Mouse (Mus musculus) kidney, postnatal 4 days (tissue): ENCODE results near the gene Tas2r126.
"Not testable (repeated sequence)": the region's sequence is repeated elsewhere in the genome, so short reads cannot be mapped to it uniquely, and the experiment has no call there.

Experiments
- DNase-seq, 2 experiments: peaks; one replicate each; pipeline ENCODE4 v3.0.0; 2021; ENCODE audit warnings: mixed read lengths in 2 of 2

Tas2r126 gene

DNA sequence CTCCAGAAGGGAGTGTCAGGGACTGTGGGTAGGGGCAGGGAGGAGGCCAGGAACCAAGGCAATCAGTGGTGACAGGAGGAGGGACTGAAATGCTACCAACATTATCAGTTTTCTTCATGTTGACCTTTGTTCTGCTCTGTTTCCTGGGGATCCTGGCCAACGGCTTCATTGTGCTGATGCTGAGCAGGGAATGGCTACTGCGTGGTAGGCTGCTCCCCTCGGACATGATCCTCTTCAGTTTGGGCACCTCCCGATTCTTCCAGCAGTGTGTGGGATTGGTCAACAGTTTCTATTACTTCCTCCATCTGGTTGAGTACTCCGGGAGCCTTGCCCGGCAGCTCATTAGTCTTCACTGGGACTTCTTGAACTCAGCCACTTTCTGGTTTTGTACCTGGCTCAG, at the start of gene Tas2r126:
Gene Tas2r126, plus strand, starts transcription at position 90 of the 400 bp plus-strand sequence.
- peak in 1 of 2 experiments; percentile 2 for DNase-seq

DNA sequence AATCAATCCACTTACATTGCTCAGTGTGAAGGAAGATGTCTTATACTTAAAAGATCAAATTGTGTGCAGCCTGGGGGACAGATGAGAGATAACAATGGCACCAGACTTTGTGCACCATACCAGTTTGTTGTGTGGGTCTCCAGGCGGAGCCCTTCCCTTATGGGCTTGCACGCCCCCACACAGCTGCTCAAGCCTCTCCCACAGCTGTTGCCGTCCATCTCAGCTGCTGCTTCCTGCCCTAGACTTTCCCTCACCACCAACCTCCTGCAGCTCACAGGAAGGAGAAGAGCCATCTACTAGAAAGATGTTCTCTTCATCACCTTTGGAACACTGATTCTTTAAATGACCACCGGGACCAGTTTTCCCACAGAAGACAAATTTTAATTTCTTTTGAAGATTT, 48.7 kb upstream of the Tas2r126 start:
- no peak for DNase-seq

DNA sequence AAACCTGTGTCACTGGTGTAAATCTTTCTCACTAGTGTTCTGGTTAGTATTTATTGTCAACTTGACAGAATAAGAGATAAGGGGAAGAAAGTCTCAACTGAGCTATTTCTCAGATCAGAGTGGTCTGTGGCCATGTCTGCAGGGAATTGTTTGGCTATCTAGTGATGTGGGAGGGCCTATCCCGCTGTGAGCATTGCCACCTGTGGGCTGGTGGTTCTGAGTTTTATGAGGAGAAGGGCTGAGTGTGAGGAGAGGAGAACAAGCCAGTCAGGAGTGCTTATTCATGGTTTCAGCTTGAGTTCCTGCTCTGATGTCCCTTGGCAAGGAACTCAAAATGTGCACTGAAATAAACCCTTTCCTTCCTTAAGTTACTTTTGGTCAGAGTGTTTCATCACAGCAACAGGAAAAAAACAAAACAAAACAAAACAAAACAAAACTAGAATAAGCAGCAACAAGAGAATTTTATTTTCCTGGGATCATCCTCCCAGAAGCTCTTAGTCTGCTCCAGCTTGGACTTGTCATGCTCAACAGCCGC, 42.5 kb upstream of the Tas2r126 start:
- DNase-seq: peak; percentile 43 to 44

DNA sequence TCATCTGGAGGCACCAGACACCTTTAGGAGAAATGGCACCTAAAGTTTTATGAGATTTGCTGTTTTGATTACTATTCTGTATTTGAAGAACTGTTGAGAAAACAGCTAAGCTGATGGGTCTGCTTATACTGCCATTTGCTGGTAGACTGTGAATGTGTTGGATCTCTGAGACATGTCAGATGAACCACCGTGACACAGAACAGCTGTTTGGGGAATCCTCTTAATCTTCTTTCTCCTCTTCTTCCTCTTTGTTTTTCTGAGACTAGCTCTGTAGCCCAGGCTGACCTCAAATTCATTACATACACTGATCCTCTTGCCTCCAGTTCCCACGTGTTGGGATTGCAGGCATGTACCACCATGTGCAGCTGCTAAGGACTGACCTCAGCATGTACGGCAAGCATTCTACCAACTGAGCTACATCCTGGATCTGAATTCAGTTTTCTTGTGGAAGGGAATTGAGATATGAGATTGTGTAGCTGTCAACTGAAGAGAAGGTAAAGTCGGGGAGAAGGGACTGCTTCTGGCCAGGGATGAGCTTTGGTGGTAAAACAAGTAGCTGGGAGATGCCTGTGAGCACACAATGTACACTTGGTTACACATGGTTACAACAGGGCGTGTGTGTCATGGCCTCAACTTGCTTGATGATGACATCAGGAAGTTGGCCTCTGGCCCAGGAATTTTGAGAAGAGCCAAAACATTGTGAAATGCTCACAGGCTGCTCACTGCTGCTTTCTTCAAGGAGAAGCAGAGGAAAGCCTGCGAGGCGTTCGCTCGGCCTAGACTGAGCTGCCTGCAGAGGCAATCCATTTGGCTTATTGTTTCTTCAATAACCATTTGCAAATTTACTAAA, 38.1 kb upstream of the Tas2r126 start:
- DNase-seq: peak; percentile 75 to 82

DNA sequence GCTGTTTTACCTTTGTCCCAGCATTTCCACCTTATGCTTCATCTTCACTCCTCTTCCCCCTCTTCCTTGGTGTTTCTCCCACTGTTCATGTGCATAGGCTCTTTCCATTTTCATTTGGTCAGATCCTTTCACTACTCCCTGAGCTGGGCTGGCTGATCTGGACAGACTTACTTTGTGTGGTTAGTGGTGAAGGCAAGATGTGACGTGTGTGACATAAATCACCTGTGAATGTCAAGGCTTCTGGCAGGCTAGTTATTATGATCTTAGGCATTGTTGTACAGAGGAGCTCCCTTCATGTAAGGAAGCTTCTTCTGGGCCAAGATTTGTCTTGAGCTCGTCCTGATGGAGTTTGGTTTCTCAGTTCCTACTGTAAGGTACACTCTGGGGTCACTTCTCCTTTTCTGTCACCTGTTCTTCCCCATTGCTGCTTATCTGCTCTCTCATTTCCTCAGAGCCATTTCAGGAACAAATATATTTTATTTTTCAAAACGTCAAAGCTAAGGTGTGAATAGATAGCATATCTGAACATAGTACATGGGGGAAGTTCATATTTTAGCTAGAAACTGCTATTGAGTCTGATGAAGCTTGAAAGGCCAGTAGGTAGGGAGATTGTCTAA, 37.2 kb upstream of the Tas2r126 start:
- DNase-seq: no peak

DNA sequence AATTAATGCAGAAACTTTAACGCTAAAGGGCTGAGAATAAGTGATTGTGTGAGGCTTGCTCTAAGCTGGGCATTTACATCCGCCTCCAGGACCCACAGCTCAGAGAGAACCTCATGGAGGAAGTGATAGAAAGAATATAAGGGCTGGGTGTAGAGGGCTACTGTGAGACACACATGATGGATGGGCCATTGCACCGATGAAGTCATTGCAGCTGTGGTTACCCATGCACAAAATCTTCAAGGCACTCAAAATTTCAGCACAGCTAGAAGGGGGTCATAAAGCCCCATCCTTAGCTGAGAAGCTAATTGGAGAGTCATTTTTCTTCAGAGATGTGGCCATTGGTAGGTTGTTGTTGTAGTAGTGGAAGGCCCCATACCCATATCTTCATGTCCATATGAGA, 36.0 kb upstream of the Tas2r126 start:
- no peak for DNase-seq

DNA sequence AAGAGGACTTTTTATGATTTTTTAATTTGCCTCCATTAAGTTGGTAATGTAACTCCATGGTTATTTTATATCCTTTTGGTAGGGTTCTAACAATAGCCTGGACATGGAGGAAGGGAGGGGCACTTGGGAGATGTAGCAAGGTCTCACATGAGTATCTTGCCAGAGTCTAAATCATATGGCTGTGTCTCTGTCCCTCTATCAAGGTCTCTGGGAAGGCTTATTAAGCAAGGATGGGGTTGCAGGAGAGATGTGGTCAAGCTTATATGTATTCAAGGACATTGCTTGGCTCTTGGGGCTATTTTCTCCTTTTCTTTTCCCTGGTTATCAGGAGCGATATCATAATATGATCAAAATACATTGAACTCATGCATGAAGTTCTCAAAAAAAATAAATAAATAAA, 35.3 kb upstream of the Tas2r126 start:
- no peak for DNase-seq

DNA sequence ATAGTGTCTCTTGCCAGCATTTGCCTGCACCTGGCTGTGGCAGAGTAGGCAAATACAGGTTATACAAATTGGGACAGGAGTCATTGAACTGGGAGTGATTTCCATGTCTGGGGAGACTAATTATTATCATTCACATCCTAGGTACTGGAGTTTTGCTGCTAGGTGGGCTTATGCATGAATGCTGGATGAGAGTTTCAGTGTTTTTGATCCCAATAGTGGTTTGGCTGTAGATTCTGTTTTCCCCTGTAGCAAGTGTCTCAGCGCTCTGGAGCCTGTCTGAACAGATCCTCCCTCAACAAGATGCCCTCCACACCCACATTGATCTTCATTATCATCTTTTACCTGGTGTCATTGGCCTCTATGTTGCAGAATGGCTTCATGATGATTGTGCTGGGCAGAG, 34.4 kb upstream of the Tas2r126 start, which contains the start of gene Tas2r143:
Gene Tas2r143, plus strand, starts transcription at position 301 of the 400 bp plus-strand sequence.
- no peak for DNase-seq

DNA sequence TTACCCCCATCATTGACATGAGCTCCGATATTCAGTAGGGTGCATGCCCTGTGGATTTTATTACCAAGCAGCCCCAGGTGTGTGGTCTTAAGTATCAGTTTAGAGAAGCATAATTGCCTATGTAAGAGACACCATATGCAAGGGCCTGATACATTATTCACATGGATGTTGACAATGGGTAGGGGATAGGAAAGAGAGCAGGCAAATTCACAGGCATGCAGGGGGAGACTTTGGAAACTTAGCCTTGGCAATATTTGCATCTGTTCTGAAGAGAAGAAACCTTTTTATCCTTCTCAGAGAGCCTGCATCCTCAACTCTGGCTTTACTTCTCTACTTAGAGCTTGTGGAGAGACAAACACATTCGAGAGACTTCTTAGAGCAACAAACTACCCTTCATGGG, 29.2 kb upstream of the Tas2r126 start, which contains the start of gene Tas2r135:
Gene Tas2r135, plus strand, starts transcription at position 301 of the 400 bp plus-strand sequence.
- no peak for DNase-seq

DNA sequence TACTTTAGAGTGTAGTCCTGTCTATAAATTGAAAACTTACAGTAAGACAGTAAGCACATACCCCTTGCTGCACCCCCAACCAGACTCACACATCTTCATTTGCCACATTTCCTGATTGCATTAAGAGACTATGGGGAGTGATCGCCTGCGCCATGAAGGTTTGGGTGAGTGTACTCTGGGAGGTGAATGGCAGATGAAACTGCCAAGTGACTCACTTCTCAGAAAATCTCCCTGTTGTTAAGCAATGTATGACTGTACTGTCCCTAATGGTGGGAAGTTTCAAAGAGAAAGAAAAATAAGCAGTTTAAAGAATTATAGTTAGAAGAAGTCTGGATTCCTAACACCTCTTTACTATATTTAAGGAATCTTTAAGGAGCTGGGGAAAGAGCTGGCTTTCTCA, 14.9 kb upstream of the Tas2r126 start:
- DNase-seq: no peak

DNA sequence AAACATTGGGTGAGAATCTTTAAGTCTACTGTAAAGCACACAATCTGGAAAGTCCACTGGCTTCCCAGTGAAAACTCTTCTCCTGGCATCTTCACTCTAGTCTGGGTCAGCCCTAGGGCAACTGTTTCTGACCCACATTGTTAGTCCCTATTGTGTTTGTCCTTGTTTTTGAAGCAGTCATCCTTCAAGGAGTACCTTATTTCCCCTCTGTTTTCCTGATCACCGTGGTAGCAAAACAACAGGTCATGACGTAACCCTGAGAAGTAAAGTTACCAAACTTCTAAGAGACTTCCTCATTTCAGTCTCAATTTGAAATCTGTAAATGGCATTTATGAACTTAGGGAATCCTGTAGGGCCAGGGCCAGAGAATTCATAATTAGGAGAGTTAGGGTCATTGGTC, 12.9 kb upstream of the Tas2r126 start:
- DNase-seq: no peak

DNA sequence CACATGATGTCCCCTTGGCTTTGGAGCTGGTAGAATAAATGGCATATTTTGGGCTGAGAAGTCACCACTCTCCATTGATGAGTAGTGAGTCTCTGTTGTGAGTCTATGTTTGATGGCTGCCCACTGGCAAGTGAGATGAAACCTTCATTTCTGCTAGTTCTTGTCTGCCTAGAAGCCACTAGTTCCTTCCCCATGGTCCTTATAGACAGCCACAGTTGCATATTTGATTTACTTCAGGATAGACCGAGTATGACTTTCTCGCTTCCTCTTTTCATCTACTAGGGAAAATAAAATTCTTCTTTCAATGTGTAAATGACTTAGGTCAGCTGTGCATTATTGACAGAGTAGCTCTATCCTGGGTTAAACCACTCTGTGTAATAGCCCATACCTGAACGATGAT, 9.9 kb upstream of the Tas2r126 start:
- no peak for DNase-seq

DNA sequence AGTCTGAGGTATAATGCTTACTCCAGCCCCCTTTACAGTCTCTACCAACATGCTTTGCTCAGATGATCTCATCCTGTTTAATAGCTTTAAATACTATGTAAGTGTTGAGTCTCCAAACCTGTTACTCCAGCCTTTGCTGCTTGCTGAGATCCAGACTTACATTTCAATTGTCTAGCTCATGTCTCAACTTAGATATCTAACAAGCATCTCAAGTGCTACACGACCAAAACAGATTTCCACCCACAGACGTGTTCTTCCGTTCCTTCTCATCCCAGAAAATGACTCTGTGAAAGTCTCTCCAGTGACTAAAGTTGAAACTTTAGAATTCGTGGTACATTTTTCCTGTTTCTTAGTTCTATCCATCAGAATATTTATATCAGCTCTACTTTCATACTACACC, 8.0 kb upstream of the Tas2r126 start:
- no peak for DNase-seq

DNA sequence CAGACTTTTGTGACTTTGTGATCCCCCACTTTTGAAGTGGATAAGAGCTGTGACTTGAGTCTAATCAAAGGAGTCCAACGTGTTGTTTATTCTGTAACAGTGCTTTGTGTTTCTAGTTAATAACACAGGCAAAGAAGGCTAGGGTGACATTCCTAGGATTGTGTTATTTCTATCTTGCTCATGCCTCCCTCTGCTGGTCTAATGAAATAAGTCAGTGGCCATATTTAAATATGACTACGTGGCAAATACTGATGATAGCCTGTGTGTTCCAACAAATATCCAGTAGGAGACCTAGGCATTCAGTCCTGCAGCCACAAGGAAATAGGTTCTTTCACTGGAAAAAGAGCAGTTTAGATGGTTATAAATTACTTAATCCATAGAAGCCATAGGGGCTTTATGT, 781 bp upstream of the Tas2r126 start:
- DNase-seq: no peak

DNA sequence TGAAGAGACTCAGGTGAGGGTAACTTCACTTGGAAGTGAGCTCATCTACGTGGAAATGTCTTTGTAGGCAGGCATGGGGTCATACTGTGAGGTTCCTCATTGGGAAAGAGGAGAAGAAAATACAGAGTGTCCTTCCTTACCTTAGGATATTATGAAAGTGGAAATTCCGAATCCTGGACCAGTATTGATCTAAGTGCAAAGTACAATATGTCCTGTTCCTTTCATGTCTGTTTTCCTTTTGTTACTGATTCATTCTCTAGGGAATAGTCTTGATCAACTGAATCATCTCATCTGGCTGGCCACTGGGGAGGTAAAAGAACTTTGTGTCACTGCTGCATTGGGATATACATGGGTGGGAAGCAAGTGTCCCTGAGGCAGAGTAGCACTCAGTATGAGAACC, 1.2 kb downstream of the Tas2r126 start:
- DNase-seq: no peak

DNA sequence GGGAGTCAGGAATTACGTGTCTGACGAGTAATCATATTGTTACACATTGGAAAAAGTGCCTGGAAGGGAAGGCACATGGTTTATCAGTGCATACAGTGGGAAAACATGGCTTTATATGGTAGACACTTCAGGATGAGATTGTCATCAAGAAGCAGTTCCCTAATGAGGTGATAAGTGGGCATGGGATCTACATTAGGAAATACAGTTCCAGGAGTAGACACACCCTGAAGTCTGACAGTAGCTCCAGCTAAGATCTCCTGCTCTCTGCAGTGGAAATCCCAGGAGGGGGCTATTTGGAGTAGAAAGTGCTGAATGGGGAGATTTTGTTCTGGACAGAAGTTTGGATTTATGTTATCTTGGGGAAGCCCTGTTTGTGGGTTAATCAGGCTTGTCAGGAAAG, 7.1 kb downstream of the Tas2r126 start:
- DNase-seq: no peak

DNA sequence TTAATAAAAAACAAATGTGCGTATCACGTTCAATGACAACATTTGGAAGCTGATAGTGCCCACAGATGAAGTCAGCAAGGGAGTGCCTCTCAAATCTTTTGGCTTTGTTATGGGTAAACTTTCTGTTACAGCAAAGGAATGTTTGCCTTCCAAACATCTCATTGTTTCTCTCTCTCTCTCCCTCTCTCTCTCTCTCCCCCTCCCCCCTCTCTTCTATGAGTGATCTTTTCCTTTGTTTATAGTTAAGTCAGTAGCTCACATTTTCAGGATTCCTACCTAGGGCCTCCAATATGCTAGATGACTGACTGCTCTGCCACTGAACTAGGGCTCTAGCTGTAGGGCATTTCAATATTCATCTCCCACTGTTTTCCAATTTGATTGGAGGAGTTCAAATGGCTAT, 10.2 kb downstream of the Tas2r126 start:
- no peak for DNase-seq

DNA sequence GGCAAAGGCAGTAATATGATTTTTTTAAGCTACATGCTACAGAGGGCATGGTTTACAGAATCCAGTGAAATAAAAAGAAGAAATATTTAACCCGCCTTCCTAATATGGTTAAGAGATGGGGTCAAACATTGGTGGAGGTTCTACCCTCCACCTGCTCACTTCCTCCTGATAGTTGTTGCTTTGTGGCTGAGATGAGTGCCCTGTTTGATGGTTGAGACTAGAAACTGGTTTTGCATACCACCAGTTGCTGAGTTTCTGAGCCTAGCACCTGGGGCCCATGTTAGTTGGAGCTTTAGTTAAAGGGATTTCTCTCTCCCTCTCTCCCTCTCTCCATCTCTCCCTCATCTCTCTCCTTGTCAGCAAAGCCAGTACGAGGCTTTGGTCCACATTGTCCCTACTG, 13.0 kb downstream of the Tas2r126 start:
- DNase-seq: no peak

DNA sequence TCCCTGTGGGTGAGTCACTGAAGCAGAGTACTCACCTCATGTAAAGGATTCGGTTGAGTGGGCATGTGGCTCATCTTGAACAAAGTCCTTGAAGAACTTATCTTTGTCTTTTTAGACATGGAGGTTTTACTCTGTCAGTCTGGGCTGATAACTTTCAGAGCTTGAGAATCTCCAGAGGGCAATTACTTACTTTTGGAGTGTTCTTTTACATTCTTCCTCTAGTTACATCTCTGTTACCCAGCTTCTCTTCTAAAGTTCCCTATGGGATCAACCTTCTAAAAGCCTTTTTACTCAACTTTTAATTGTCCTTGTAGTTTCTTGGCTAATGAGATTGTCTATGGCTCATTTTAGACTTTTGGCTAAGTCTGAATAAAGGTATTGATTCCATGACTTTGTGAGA, 30.8 kb downstream of the Tas2r126 start, which contains the start of gene Olfr458:
Gene Olfr458, minus strand, starts transcription at position 101 of the 400 bp plus-strand sequence.
- no peak for DNase-seq

DNA sequence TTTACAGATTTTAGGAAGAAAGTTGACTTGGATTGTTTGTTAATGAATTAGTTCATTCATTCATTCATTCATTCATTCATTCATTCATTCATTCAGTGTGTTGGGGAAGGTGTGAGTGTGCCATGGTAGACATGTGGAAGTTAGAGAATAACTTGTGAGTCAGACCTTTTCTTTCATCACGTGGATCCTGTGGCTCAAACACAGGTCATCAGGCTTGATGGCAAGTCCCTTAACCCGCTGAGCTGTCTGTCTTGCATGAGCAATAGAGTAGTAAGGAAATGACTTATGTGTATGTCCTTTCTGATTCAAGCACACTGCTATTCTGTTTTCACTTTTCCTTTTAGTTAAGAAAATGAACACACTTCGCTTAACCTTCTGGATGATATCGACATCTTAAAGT, 36.2 kb downstream of the Tas2r126 start:
- no peak for DNase-seq

DNA sequence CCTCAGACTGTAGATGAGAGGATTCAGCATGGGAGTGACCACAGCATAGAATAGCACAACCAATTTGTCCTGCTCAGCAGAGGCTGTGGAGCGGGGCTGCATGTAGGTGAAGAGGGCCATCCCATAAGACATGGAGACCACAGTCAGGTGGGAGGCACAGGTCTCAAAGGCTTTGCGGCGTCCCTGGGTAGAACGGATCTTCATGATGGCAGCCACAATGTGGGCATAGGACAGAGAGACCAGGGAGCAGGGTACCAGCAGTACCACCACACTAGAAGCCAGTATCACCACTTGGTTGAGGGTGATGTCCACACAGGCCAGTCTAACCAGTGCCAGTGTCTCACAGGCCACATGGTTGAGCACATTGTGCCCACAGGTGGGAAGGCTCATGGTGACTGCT, 37.0 kb downstream of the Tas2r126 start:
- DNase-seq: not testable (repeated sequence)

DNA sequence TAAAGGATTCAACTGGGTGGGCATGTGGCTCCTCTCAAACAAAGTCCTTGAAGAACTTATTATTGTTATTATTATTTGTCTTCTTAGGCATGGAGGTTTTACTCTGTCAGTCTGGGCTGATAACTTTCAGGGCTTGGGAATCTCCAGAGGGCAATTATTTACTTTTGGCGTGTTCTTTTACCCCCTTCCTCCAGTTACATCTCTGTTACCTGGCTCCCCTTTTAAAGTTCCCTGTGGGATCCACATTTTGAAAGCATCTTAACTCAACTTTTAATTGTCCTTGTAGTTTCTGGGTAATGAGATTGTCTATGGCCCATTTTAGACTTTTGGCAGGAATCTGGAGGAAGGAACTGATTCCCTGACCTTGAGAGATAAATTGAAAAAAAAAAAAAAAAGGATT, 41.9 kb downstream of the Tas2r126 start, which contains the start of gene Olfr457:
Gene Olfr457, minus strand, starts transcription at position 101 of the 400 bp plus-strand sequence.
- no peak for DNase-seq

DNA sequence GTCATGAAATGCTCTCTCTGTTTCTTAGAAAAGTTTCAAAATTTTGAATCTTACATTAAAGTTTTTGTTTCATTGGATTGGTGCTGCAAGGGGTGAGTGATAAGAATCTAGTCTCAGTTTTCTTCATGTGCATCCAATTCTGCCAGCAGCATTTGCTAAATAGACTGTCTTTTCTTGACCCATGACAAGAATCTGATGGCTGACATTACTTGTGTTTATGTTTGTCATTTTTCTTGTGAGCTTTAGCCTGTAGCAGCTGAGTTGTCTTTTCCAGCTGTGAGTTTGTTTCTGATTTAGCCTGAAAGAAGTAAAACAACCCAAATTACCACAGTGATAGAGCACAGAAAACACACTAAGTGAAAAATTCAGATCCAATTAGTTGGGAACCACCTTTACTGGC, 50.3 kb downstream of the Tas2r126 start:
- no peak for DNase-seq
